Mouse (Mus musculus): ENCODE results near the gene Rgs7.

The Rgs7 gene

GRCm38 (mm10) chr1:175178733-175179132, 313.6 kb downstream of the Rgs7 start:
- no peak for DNase-seq (ENCODE audit: low spot score in 2 of 2)

DNA sequence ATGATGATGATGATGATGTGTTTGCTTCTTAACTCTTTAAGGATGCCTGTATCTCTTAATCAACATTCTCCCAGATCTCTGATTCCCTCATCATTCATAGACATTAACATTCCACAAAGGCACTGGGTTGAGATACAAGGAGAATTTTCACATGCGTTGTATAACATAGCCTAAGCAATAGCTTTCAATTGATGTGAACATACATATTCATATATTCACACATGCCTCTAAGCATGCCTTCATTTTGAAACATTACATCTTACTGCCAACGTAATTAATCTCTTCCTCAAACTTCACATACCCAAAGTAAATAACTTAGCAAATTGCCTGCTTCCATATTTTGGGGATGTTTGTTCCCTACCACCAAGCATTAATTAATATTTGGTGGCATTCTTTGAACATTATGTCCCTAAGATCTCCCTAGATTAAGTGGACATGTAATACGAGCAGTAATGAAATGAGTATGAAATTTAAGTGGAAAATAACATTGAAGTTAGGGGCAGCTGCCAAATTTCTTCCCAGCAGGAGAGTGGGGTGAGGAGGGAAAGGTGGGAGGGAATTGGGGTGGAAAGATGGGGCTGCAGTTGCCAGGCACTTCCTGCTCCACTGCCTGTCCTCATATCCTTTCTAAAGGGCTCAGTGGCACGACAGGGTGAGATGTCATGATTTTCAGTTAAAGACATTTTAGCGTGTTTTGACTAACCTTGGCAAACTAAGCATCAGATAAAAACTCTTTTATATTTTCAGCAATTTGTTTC, 317.2 kb downstream of the Rgs7 start:
- DNase-seq (ENCODE audit: low spot score in 2 of 2): no peak

GRCm38 (mm10) chr1:175155469-175155868, 336.8 kb downstream of the Rgs7 start:
- DNase-seq (ENCODE audit: low spot score in 2 of 2): no peak

DNA sequence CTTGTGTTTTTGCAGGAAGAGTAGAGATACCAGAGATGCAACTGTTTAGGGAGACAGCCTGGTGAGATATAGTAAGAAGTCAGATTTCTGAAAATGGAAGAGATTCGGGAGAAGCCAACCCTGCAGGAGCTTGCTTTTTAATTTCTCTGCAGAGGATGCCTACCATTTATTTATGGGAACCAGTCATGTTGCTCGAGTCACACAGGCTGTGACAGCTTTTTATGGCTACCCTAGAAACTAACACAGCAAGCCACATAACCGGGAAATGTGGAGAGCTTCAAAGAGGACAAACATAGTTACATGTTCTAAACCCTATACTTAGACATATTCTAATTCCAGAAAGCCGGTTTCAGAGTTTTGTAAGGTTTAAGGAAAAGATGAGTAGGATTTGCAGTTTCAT, 349.2 kb downstream of the Rgs7 start:
- no peak for DNase-seq (ENCODE audit: low spot score in 2 of 2)

DNA sequence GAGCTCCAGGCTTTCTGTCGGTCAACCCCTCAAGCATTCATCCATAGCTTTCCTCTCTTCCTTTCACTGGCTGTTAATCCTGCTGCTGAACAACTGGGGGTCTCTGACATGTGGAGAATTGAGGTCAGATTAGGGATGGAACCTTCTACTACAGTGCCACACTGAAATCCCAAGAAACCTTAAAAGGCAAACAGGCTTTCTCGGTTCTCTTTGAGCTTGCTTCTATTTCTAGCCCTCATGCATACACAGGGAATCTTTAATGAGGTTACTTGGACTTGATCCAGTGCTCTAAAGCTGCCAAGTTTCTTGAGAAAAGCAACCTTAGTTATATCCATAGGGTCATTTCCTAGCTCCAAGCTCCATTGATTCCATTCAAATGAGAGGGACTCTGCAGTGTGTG, 363.8 kb downstream of the Rgs7 start:
- DNase-seq (ENCODE audit: low spot score in 2 of 2): no peak

DNA sequence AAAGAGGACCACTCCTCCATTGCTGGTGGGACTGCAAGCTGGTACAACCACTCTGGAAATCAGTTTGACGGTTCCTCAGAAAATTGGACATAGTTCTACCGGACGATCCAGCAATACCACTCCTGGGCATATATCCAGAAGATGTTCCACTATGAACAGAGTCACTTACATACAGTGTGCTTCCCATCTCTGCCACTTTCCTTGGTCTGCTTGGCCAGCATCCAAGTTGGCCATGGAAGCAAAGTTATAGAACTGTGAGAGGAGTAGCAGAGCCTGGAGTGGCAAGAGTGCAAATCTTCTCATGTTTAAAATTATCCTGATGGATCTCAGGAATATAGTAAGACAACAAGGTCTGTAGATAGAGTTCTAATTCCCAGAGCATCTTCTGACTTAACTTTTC, 367.9 kb downstream of the Rgs7 start:
- no peak for DNase-seq (ENCODE audit: low spot score in 2 of 2)

DNA sequence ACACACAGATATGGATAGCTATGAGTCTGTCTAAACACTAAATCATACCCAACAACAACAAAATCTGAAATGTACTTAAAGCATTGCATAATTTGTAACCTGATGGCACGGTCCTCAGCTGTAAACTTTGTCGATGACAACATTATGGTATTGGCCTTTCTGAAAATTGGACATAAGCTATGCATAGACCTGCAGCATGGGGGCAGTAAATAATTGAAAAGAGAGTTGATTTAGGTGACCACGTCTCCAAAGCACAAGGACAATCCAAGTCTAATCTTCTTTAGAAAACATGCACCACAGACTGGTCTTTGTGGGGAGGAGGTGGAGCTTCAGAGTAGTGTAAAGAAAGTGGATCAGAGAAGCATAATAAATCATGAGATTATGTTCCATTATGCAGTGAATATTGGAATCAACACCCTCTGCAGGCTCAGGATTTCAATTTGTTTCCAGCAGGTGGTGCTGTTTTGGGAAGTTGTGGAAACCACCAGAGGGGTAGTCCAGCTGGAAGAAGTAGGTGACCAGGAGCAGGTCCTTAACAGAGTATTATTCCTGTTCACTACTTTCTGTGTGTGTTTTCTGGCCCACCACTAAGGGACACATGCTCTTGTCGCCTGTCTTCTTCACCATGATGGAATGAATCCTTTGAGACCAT, 373.3 kb downstream of the Rgs7 start:
- no peak for DNase-seq (ENCODE audit: low spot score in 2 of 2)

- no peak for DNase-seq (ENCODE audit: low spot score in 2 of 2)
Measured at GRCm38 (mm10) chr1:175108270-175108860, 383.9 kb downstream of the Rgs7 start.

GRCm38 (mm10) chr1:175106315-175106714, 386.0 kb downstream of the Rgs7 start:
- DNase-seq (ENCODE audit: low spot score in 2 of 2): no peak

GRCm38 (mm10) chr1:175105426-175105825, 386.9 kb downstream of the Rgs7 start:
- no peak for DNase-seq (ENCODE audit: low spot score in 2 of 2)

DNA sequence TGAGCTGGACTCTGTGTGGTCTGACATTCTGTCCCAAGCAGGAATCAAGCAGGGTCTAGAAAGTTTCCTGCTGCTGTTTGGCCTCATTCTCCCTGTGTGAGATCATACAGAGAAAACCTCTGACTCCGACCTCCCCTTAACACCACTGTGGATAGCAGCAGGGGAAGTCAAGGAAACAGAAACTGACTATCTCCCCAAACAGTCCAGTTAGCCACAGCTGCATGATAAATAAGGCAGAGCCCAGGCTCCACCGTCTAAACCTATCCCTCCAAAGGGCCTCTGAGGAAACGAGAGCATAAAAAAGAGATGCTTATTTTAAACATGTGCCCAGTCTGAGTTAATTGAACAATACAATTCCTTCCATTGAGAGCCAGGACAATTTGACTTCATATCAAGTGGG, 395.3 kb downstream of the Rgs7 start:
- no peak for DNase-seq (ENCODE audit: low spot score in 2 of 2)

GRCm38 (mm10) chr1:175082104-175082503, 410.2 kb downstream of the Rgs7 start:
- DNase-seq (ENCODE audit: low spot score in 2 of 2): no peak

GRCm38 (mm10) chr1:175079819-175080608, 412.3 kb downstream of the Rgs7 start:
- no peak for DNase-seq (ENCODE audit: low spot score in 2 of 2)

DNA sequence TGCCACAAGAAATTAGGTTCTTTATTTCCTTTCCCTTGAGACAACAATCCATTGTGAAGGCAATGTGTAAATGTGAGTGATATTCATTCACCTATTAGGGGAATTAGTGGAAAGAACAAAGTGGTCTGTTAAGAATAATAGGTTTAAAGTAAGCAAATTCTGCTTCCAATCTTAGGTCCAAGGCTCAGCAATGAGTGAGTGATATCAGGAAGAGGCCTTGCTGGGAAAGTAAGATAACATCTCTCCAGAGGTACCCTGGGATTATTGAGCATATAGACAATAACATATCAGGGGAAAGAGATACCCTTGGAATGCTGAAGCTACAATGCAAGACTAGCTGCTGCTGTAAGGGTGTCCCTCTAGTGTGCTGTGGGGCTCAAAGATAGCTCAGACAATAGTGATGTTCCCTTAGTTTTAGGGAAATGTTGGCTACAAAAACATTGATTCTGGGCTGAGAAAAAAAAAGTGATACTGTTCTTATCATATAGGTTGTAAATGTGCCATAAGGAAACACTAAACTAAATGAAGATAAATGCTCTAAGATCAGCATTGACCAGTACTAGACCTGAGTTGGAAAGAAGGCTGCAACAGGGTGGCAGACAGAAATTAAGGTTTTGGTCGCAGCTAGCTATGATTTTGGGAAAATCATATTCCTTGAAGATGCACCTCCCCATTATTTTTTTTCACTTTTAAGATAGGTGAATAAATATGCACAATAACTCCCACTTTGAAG, 418.6 kb downstream of the Rgs7 start:
- no peak for DNase-seq (ENCODE audit: low spot score in 2 of 2)

DNA sequence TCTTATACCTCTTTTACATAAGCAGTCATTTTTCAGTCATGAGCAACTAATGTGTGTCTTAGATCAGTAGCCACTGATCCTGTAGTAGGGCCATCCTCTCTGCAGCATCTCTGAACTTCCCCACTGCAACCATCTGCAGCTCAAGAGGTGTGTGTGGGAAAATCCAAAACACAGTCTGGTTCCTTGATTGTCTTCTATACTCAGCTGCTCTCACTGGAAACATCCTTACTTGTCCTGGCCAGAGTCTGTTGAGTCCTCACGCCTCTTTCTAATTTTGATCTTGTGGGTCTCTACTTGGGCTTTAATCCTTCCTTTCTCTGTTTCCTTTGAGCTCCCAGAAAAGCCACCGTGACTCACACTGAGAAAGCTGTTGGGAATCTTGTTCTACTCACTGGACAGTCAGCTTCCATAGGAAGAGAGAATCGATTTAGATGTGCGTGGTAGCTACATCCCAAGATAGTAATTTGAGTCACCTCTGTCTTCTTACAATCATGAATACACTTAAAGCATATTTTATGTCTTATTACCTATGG, 422.5 kb downstream of the Rgs7 start:
- DNase-seq (ENCODE audit: low spot score in 2 of 2): no peak

- no peak for DNase-seq (ENCODE audit: low spot score in 2 of 2)
Measured at GRCm38 (mm10) chr1:175049121-175049520, 443.2 kb downstream of the Rgs7 start.

DNA sequence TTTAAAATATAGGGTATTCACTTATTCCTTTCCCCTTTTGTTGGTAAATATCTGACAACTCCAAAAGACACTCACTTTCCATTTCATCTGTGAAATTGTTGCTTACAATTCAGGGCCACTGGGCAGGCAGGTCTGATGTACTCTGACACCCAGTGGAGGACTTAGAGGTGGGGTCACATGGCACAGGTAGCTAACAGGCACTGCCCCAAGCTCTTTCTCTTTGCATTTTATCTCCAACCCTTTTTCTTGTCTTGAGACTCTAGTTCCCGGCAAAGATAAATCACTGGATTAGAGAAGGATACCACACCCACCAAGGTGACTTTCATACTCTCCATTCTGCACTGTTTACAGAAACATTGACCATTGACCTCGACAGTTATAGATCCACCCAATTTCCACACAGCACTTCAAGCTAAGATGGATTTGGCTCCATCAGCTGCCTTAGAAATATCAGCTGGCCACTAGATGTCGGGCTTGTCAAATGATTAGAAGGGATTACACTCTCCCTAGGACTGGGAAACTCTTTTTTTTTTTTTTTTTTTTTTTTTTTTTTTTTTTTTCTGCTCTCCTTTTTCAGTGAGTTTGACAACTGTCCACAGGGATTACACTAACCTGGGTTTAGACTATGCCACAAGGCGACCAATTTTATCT, 451.0 kb downstream of the Rgs7 start:
- no peak for DNase-seq (ENCODE audit: low spot score in 2 of 2)

DNA sequence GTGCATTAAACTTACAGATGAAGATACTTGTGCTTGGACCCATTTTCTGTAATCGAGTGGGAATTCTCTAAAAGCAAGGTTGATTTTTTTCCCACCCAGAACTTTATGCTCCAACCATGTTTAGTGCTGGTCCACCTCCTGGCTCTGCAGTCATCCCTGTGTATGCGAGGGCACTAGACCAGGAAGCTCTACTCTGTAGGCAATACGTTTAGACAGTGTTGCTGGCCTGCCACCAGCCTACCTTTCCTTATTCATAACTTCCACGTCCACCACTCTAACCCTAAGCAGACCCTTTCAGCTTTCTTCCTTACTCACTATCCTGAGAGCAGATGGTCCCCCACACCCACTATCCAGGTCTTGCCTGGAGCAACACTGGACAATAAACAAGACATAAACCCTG, 452.3 kb downstream of the Rgs7 start:
- no peak for DNase-seq (ENCODE audit: low spot score in 2 of 2)

DNA sequence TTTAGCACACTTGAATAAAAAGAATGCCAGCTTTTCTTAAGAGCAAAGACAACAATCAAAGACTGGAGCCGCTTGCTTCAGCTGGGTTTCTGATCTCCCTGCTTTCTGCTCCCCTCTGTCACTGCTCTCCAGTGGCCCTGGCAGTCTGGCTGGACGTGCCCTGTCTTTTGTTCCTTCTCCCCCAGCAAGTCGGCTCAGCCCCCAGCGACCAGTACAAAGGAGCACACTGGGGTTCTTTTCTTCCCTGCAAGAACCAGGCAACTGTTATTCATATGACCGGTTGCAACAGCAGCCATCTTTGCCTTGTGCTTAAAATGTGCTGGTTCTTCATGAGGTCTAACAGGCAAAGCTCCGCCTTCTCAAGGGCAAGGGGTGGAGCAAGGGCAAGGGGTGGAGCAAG, 452.7 kb downstream of the Rgs7 start:
- DNase-seq (ENCODE audit: low spot score in 2 of 2): no peak

DNA sequence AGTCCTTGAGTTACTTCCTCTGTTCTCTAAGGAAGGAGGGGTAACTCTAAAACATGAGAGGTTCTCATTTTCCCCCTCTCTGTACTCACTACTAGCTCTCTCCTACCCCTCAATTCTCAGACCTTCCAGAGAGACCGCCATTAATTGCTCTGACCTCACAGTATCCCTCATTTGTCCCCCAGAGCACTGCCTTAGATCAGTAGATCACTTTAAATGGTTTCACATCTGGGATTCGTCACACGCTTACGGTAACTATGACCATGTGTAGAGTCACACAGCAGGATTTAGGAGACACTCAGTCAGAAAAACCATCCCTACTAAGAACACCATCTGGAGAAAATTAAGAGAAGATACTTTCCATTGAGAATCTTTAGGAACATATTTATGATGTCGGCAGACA, 456.8 kb downstream of the Rgs7 start:
- DNase-seq (ENCODE audit: low spot score in 2 of 2): no peak

DNA sequence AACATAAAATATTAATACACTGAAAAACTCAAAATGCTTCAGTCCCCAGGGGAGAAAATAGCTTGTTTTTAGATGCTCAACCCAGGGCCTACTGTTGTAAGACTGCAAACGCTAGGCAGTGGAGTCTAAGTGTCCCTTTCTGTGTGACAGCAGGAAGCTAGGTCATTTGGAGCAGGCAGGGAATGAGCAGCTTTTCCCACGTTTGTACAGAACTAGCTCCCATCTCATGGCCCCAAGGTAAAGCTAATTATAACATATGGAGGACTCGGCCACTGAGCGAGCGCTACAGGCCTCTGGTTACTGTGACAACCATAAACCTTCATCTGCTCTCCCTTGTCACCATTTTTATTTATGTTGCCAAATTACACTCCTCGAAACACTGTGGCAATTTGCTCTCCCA, 460.3 kb downstream of the Rgs7 start:
- DNase-seq (ENCODE audit: low spot score in 2 of 2): no peak
